Mouse (Mus musculus): ENCODE results near the gene Tmem164. TPM values are rescaled to one million over a fixed set of nuclear protein-coding genes. Genes with fewer than 3 reads are reported as not detected.
A peak's percentile ranks its signal among the peaks of the same experiment; 100 is the strongest.

The Tmem164 gene
- polyA plus RNA-seq, 1 experiment from 2014 or later: 21.4 TPM

DNA sequence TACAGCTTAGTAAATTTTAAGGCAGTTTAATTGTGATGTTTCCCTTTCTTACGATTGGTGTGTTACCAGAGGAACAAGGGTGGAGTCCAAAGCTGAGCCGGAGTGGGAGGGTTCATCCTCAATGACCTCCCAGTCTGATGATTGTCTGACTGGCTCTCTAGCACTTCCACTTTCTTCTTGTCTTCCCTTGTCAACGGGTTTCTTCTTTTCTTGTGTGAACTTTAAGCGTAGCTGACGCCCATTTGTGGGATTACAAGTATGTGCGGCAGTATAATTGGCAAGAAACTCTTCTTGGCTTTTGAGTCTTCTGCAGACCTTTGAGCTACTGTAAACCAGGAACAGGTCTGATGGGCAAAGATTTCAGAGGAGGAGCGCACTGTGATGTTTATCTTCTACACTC, 17.0 kb downstream of the Tmem164 start:
- 77% methylated on average over 7 of the region's 7 CpGs for WGBS
- no peaks in the 10 kb centered on the region for H3K4me1 ChIP-seq (ENCODE audit: control insufficient read depth, insufficient read depth, low read length)
- no peak for ATAC-seq

GRCm38 (mm10) chrX:142702094-142702493, 20.9 kb downstream of the Tmem164 start:
- Histone ChIP-seq H3K9me3 (replicated peaks; ENCODE audit: control insufficient read depth, low read length, poor library complexity, severe bottlenecking) (no peaks in the 10 kb centered on the region), H3K4me3 (ENCODE audit: low read depth, low read length) (no peak overlapping the region), H3K4me1 (ENCODE audit: control insufficient read depth, insufficient read depth, low read length) (no peaks in the 10 kb centered on the region), H3K4me2 (ENCODE audit: low read length) (no peak overlapping the region), H3K36me3 (ENCODE audit: control insufficient read depth, insufficient read depth, low read length) (no peaks in the 10 kb centered on the region), H3K9ac (ENCODE audit: low read depth, low read length) (no peak overlapping the region), H3K27ac (ENCODE audit: low read length) (no peak overlapping the region), H3K27me3 (ENCODE audit: control insufficient read depth, insufficient read depth, low read depth, low read length) (no peaks in the 10 kb centered on the region; the same call in none of the 2 replicates)
- no peak for ATAC-seq
- WGBS: 76% methylated on average over 5 of the region's 5 CpGs

More for the DNA sequence above, 17.0 kb downstream of the Tmem164 start:
- no peak overlapping the region for H3K4me3 ChIP-seq (ENCODE audit: low read depth, low read length)
- no peaks in the 10 kb centered on the region for H3K36me3 ChIP-seq (ENCODE audit: control insufficient read depth, insufficient read depth, low read length)
- H3K9ac ChIP-seq (ENCODE audit: low read depth, low read length): no peak overlapping the region
- H3K27me3 ChIP-seq (ENCODE audit: control insufficient read depth, insufficient read depth, low read depth, low read length): peaks cover 3% of the 10 kb centered on the region; the same call in 1 of the 2 replicates
- H3K4me2 ChIP-seq (ENCODE audit: low read length): no peak overlapping the region
- no peak overlapping the region for H3K27ac ChIP-seq (ENCODE audit: low read length)
- no peaks in the 10 kb centered on the region for H3K9me3 ChIP-seq (replicated peaks; ENCODE audit: control insufficient read depth, low read length, poor library complexity, severe bottlenecking)

DNA sequence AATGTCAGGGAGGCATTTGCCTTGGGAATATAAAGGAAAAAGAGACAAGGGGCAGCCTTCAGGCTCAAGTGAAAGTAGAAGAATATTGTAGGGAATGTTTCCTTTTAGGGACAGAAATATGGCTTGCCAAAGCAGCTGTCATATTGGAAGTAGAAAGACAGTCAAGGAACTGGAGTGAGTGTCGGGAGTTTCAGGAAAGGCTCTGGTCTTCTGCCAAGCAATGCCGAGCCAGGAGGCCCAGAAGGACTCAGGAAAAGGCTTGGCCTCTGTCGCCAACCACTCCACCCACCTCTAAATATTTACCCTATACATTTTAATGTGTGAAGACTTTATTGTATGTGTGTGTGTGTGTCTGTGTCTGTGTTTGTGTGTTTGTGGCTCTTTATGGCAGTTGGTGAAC, 21.4 kb downstream of the Tmem164 start:
- WGBS: 68% methylated on average over 3 of the region's 3 CpGs
- H3K9ac ChIP-seq (ENCODE audit: low read depth, low read length): no peak overlapping the region
- H3K27ac ChIP-seq (ENCODE audit: low read length): no peak overlapping the region
- H3K4me2 ChIP-seq (ENCODE audit: low read length): no peak overlapping the region
- H3K27me3 ChIP-seq (ENCODE audit: control insufficient read depth, insufficient read depth, low read depth, low read length): no peaks in the 10 kb centered on the region; the same call in none of the 2 replicates
- H3K9me3 ChIP-seq (replicated peaks; ENCODE audit: control insufficient read depth, low read length, poor library complexity, severe bottlenecking): no peaks in the 10 kb centered on the region
- H3K4me1 ChIP-seq (ENCODE audit: control insufficient read depth, insufficient read depth, low read length): no peaks in the 10 kb centered on the region
- H3K4me3 ChIP-seq (ENCODE audit: low read depth, low read length): no peak overlapping the region
- no peak for ATAC-seq
- H3K36me3 ChIP-seq (ENCODE audit: control insufficient read depth, insufficient read depth, low read length): no peaks in the 10 kb centered on the region

GRCm38 (mm10) chrX:142703953-142704352, 22.7 kb downstream of the Tmem164 start:
- no peak overlapping the region for H3K4me2 ChIP-seq (ENCODE audit: low read length)

DNA sequence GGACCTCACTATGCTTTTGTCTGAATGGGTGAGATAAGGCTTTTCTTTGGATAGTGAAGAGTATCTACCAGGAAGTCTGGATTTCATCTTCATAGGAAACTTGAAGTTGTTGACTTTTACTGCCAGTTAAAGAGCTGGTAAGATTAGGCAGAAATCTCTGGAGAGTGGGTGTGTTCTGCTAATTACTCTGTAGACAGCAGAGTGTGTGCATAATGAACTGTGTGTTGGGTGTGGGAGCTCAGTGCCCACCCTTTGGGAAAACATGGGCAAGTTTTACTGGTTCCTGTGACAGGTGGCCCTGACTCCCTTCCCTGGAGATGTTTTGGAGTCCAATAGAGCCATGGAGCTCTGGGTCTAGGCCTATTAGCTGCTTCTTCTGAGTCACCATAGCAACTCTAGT, 27.1 kb downstream of the Tmem164 start:
- H3K9me3 ChIP-seq (replicated peaks; ENCODE audit: control insufficient read depth, low read length, poor library complexity, severe bottlenecking): no peaks in the 10 kb centered on the region
- no peaks in the 10 kb centered on the region for H3K36me3 ChIP-seq (ENCODE audit: control insufficient read depth, insufficient read depth, low read length)
- H3K27ac ChIP-seq (ENCODE audit: low read length): no peak overlapping the region
- H3K4me3 ChIP-seq (ENCODE audit: low read depth, low read length): no peak overlapping the region
- no peaks in the 10 kb centered on the region; the same call in 1 of the 2 replicates for H3K27me3 ChIP-seq (ENCODE audit: control insufficient read depth, insufficient read depth, low read depth, low read length)
- no peaks in the 10 kb centered on the region for H3K4me1 ChIP-seq (ENCODE audit: control insufficient read depth, insufficient read depth, low read length)
- no peak overlapping the region for H3K4me2 ChIP-seq (ENCODE audit: low read length)
- H3K9ac ChIP-seq (ENCODE audit: low read depth, low read length): no peak overlapping the region
- ATAC-seq: no peak

More at GRCm38 (mm10) chrX:142703953-142704352, 22.7 kb downstream of the Tmem164 start:
- no peaks in the 10 kb centered on the region; the same call in none of the 2 replicates for H3K27me3 ChIP-seq (ENCODE audit: control insufficient read depth, insufficient read depth, low read depth, low read length)
- WGBS: 80% methylated on average over 3 of the region's 3 CpGs
- no peak overlapping the region for H3K4me3 ChIP-seq (ENCODE audit: low read depth, low read length)
- ATAC-seq: no peak
- no peaks in the 10 kb centered on the region for H3K9me3 ChIP-seq (replicated peaks; ENCODE audit: control insufficient read depth, low read length, poor library complexity, severe bottlenecking)
- no peaks in the 10 kb centered on the region for H3K36me3 ChIP-seq (ENCODE audit: control insufficient read depth, insufficient read depth, low read length)
- H3K4me1 ChIP-seq (ENCODE audit: control insufficient read depth, insufficient read depth, low read length): no peaks in the 10 kb centered on the region
- no peak overlapping the region for H3K27ac ChIP-seq (ENCODE audit: low read length)
- no peak overlapping the region for H3K9ac ChIP-seq (ENCODE audit: low read depth, low read length)

DNA sequence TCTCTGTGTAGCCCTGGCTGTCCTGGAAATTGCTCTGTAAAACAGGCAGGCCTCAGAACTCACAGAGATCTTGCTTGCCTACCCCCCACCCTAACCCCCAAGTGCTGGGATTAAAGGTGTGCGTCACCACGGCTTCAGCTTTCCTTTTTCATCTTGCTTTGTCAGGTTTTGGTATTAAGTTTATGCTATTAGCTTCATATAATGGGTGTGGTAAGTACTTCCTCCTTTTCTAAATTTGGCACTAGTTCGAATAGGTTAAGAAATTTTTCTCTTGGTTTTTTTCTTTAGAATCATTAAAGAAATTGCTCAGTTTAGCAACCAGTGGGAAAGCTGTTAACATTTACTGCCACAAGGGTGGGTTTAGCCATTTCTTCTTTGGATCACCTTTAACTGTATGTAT, 34.8 kb downstream of the Tmem164 start:
- H3K4me1 ChIP-seq (ENCODE audit: control insufficient read depth, insufficient read depth, low read length): no peaks in the 10 kb centered on the region
- no peak overlapping the region for H3K4me3 ChIP-seq (ENCODE audit: low read depth, low read length)
- H3K27ac ChIP-seq (ENCODE audit: low read length): no peak overlapping the region
- H3K36me3 ChIP-seq (ENCODE audit: control insufficient read depth, insufficient read depth, low read length): no peaks in the 10 kb centered on the region
- WGBS: 83% methylated on average over 3 of the region's 3 CpGs
- no peak overlapping the region for H3K4me2 ChIP-seq (ENCODE audit: low read length)
- H3K9ac ChIP-seq (ENCODE audit: low read depth, low read length): no peak overlapping the region
- H3K9me3 ChIP-seq (replicated peaks; ENCODE audit: control insufficient read depth, low read length, poor library complexity, severe bottlenecking): no peaks in the 10 kb centered on the region
- no peak for ATAC-seq
- no peaks in the 10 kb centered on the region for H3K27me3 ChIP-seq (ENCODE audit: control insufficient read depth, insufficient read depth, low read depth, low read length)

GRCm38 (mm10) chrX:142717958-142718478, 36.8 kb downstream of the Tmem164 start:
- H3K9me3 ChIP-seq (replicated peaks; ENCODE audit: control insufficient read depth, low read length, poor library complexity, severe bottlenecking): no peaks in the 10 kb centered on the region
- H3K27me3 ChIP-seq (ENCODE audit: control insufficient read depth, insufficient read depth, low read depth, low read length): no peaks in the 10 kb centered on the region
- H3K4me1 ChIP-seq (ENCODE audit: control insufficient read depth, insufficient read depth, low read length): no peaks in the 10 kb centered on the region
- WGBS: 83% methylated on average over 9 of the region's 9 CpGs
- no peak overlapping the region for H3K4me2 ChIP-seq (ENCODE audit: low read length)
- H3K36me3 ChIP-seq (ENCODE audit: control insufficient read depth, insufficient read depth, low read length): no peaks in the 10 kb centered on the region
- H3K4me3 ChIP-seq (ENCODE audit: low read depth, low read length): no peak overlapping the region
- no peak overlapping the region; the same call in 1 of the 2 replicates for H3K27ac ChIP-seq (ENCODE audit: low read length)
- ATAC-seq: peak; percentile 62; the same call in 1 of the 2 replicates
- no peak overlapping the region for H3K9ac ChIP-seq (ENCODE audit: low read depth, low read length)

DNA sequence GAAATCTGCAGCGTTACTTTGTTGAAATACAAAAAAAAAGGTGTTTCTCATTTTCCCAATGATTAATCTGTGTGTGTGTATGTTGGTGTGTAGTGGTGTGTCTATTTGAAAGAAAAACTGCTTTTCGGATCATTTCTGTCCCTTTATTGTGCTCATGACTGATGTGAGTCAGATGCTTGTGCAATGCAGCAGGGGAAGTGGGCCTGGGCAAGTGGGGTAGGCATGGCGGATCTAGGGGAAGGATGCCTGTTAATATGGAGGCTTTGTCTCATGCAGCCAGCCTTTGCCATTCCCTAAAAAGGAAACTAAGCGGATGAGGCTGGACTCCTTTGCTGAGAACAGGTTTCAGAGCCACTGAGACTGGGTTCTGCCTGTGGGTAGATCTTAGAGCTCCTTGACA, 37.6 kb downstream of the Tmem164 start:
- no peak; the same call in 1 of the 2 replicates for ATAC-seq

GRCm38 (mm10) chrX:142721897-142722296, 40.7 kb downstream of the Tmem164 start:
- ATAC-seq: no peak
- no peaks in the 10 kb centered on the region for H3K4me1 ChIP-seq (ENCODE audit: control insufficient read depth, insufficient read depth, low read length)
- no peak overlapping the region for H3K4me3 ChIP-seq (ENCODE audit: low read depth, low read length)
- no peaks in the 10 kb centered on the region; the same call in 1 of the 2 replicates for H3K27me3 ChIP-seq (ENCODE audit: control insufficient read depth, insufficient read depth, low read depth, low read length)
- H3K36me3 ChIP-seq (ENCODE audit: control insufficient read depth, insufficient read depth, low read length): no peaks in the 10 kb centered on the region
- H3K9ac ChIP-seq (ENCODE audit: low read depth, low read length): no peak overlapping the region
- no peak overlapping the region for H3K4me2 ChIP-seq (ENCODE audit: low read length)
- H3K9me3 ChIP-seq (replicated peaks; ENCODE audit: control insufficient read depth, low read length, poor library complexity, severe bottlenecking): no peaks in the 10 kb centered on the region
- H3K27ac ChIP-seq (ENCODE audit: low read length): no peak overlapping the region
- WGBS: 96% methylated on average over 3 of the region's 3 CpGs

More for the DNA sequence above, 37.6 kb downstream of the Tmem164 start:
- WGBS: 87% methylated on average over 4 of the region's 4 CpGs
- Histone ChIP-seq H3K4me2 (ENCODE audit: low read length) (no peak overlapping the region), H3K4me1 (ENCODE audit: control insufficient read depth, insufficient read depth, low read length) (no peaks in the 10 kb centered on the region), H3K27me3 (ENCODE audit: control insufficient read depth, insufficient read depth, low read depth, low read length) (no peaks in the 10 kb centered on the region), H3K9ac (ENCODE audit: low read depth, low read length) (no peak overlapping the region), H3K4me3 (ENCODE audit: low read depth, low read length) (no peak overlapping the region), H3K36me3 (ENCODE audit: control insufficient read depth, insufficient read depth, low read length) (no peaks in the 10 kb centered on the region), H3K27ac (ENCODE audit: low read length) (no peak overlapping the region), H3K9me3 (replicated peaks; ENCODE audit: control insufficient read depth, low read length, poor library complexity, severe bottlenecking) (no peaks in the 10 kb centered on the region)

All from midbrain, embryonic 16.5 days (tissue).